Mouse (Mus musculus) G1E (cell line): ENCODE results near the gene H2-DMa. TPM values are rescaled to one million over a fixed set of nuclear protein-coding genes. Genes with fewer than 3 reads are reported as not detected.

Experiments used
- ATAC-seq: 2 replicates; pipeline ENCODE4 v1.8.0; 2016; ENCODE audit warnings: mild to moderate bottlenecking; ENCODE audit not compliant: insufficient number of reproducible peaks, poor library complexity, low FRiP score, severe bottlenecking; ENCODE audit errors: extremely low read depth
- DNase-seq: peaks from one replicate; pipeline ENCODE4 v3.0.0; 2012; ENCODE audit warnings: low spot score
- H3K27me3 ChIP-seq: 2 replicates; pipeline ENCODE4 v1.6.1; 2012; ENCODE audit warnings: mild to moderate bottlenecking, low read length, inconsistent platforms; ENCODE audit not compliant: insufficient read depth
- H3K36me3 ChIP-seq: replicated peaks from 2 replicates; pipeline ENCODE3; 2012; ENCODE audit warnings: mild to moderate bottlenecking, inconsistent platforms
- H3K4me1 ChIP-seq: 2 replicates; pipeline ENCODE4 v1.6.1; 2012; ENCODE audit warnings: low read depth, low read length, inconsistent platforms, mixed read lengths; ENCODE audit not compliant: insufficient read depth
- H3K4me3 ChIP-seq: 2 replicates; pipeline ENCODE4 v1.5.1; 2012; ENCODE audit warnings: low read depth, mild to moderate bottlenecking, inconsistent platforms, low read length, moderate library complexity, mixed read lengths
- H3K9me3 ChIP-seq: replicated peaks from 2 replicates; pipeline ENCODE4 v1.6.1; 2012; ENCODE audit warnings: inconsistent platforms
- CTCF ChIP-seq: IDR thresholded peaks from 2 replicates; pipeline ENCODE4 v1.5.1; 2012; ENCODE audit warnings: low read depth, low read length, inconsistent platforms, mixed read lengths
- GATA1 ChIP-seq: IDR thresholded peaks from 2 replicates; pipeline ENCODE4 v1.6.1; 2012; ENCODE audit warnings: borderline replicate concordance, low read length, inconsistent platforms, mixed read lengths
- GATA2 ChIP-seq: IDR thresholded peaks from 2 replicates; pipeline ENCODE4 v1.6.1; 2012; ENCODE audit warnings: low read depth, low read length, inconsistent platforms, borderline replicate concordance
- POLR2AphosphoS5 ChIP-seq: IDR thresholded peaks from 2 replicates; pipeline ENCODE4 v1.6.1; 2012; ENCODE audit warnings: low read depth, low read length, inconsistent platforms; ENCODE audit not compliant: insufficient replicate concordance
- TAL1 ChIP-seq: conservative IDR thresholded peaks from 2 replicates; pipeline ENCODE4 v1.6.1; 2012; ENCODE audit warnings: low read depth, low read length, inconsistent platforms, mixed read lengths
- polyA plus RNA-seq: library from polyadenylated mRNA; stranded (reverse); fragments of >175 nt; gene quantifications from 2 replicates; pipeline ENCODE4 v1.2.3, GENCODE M21; 2012
- total RNA-seq, 2 experiments: library from RNA; stranded (forward) in 1 of 2; stranded (reverse) in 1 of 2; fragments of 200-1000 nt in 1 of 2; fragments of >200 nt in 1 of 2; fragmentation: Nextera tagmentation in 1 of 2; gene quantifications; 2 replicates each; pipeline ENCODE4 v1.2.3; 2014 to 2017

Gene H2-DMa
- total and polyA plus RNA-seq, 3 experiments, result 1.3 to 16.1 (median 2.8) TPM

DNA sequence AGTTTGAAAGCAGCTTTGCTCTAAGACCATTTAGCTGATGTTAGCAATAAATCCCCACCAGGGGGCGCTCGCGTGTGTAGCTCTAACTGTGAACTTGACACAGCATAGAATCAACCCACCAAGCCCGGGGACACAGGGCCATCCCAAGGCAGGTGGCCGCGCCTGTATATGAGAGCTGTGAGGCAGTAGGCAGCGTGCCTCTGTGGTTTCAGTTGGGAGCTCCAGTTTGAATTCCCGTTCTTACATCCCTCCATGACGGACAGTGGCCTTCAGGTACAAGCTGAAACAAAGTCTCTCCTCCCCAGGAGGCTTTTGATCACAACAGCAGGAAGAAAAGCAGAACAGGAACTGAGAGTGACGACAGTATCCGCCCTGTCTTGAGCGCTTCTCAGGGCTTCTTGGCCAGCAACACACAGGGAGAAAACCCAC is 17.7 kb upstream of the H2-DMa start:
- H3K36me3 ChIP-seq, result no peaks in the 10 kb centered on the region
- peak; percentile 54 for ATAC-seq
- peak overlapping the region; percentile 63 for H3K4me3 ChIP-seq
- no peak for TF ChIP-seq TAL1
- TF ChIP-seq CTCF, result peak; percentile 64
- peak; percentile 75 for DNase-seq
- H3K4me1 ChIP-seq, result peaks cover 32% of the 10 kb centered on the region
- H3K27me3 ChIP-seq, result peaks cover 19% of the 10 kb centered on the region
- 0 out of 2 replicates have a peak, but pooled peaks cover 2% of the 10 kb centered on the region for H3K9me3 ChIP-seq

DNA sequence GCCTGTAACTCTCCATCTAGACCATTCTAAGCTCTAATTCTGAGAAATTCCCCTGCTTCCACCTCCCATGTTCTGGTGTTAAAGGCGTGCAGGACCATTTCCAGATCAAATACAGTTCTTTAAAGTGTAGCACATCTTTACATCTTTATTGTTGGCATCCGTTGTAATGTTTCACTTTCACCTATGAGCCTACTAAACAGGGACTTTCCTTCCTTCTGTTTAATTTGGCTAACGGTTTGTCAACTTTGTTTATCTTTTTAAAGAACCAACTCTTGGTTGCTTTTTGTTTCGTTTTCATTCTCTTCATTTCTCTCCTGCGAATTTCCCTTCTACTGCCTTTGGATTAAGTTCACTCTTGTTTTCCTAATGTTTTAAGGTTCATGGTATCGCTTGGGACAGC is 16.5 kb upstream of the H2-DMa start:
- ATAC-seq (no peak), DNase-seq (no peak)
- TF ChIP-seq TAL1, result no peak
- TF ChIP-seq GATA1, result no peak
- TF ChIP-seq GATA2, result no peak
- no peak for TF ChIP-seq CTCF
- no peak for TF ChIP-seq POLR2AphosphoS5

DNA sequence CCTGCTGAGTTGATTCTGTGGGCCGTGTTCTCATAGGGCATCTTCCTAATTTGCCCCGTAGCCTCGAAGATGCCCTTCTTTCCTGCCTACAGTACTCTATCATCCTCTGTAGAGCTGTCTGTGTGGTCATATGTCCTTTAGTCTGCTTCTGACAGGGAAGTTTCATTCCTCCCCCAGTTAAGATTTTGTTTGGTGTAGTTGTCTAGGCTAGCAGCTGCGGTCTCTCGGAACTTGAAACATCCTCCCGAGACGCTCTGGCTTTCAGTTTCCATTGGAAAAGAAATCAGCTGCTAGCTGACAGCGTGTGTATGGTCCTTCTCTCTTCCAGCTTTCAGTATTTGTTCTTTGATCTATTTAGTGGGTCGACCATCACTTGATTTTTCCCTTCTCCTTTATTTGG is 14.5 kb upstream of the H2-DMa start:
- Histone ChIP-seq H3K4me1 (peaks cover 31% of the 10 kb centered on the region), H3K4me3 (no peak overlapping the region), H3K27me3 (peaks cover 7% of the 10 kb centered on the region), H3K36me3 (peaks cover 22% of the 10 kb centered on the region), H3K9me3 (0 out of 2 replicates have a peak, but pooled peaks cover 2% of the 10 kb centered on the region)
- TF ChIP-seq TAL1 (no peak), GATA2 (no peak), GATA1 (no peak), POLR2AphosphoS5 (no peak), CTCF (no peak)
- DNase-seq (no peak), ATAC-seq (no peak)

More for the DNA sequence above, 16.5 kb upstream of the H2-DMa start:
- Histone ChIP-seq H3K4me1 (peaks cover 32% of the 10 kb centered on the region), H3K9me3 (0 out of 2 replicates have a peak, but pooled peaks cover 2% of the 10 kb centered on the region), H3K4me3 (no peak overlapping the region; the same call in 1 of the 2 replicates), H3K36me3 (peaks cover 7% of the 10 kb centered on the region), H3K27me3 (peaks cover 14% of the 10 kb centered on the region)

DNA sequence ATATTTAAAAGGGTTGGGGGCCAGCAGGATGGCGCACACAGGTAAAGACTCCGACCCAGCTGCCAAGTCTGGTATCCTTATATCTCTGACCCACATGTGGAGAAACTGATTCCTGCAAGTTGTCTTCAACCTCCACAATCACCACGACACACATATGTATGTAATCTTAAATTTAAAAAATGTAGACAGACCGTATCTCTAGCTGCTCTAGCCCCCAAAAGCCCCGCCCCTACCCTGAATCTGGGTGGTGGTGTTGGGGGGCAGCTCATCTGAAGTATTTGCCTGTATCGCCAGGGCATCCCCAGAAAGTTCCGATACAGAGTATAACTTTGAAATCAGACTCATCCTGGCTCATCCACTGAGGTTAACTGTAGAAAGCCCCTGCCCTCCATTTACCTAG is 12.8 kb upstream of the H2-DMa start:
- no peaks in the 10 kb centered on the region for H3K27me3 ChIP-seq
- 0 out of 2 replicates have a peak, but pooled peaks cover 2% of the 10 kb centered on the region for H3K9me3 ChIP-seq
- DNase-seq, result no peak
- peaks cover 33% of the 10 kb centered on the region for H3K4me1 ChIP-seq
- no peak for ATAC-seq
- H3K4me3 ChIP-seq, result no peak overlapping the region
- H3K36me3 ChIP-seq, result peaks cover 40% of the 10 kb centered on the region
- TF ChIP-seq GATA1 (no peak), POLR2AphosphoS5 (no peak), TAL1 (no peak), CTCF (no peak), GATA2 (no peak)

DNA sequence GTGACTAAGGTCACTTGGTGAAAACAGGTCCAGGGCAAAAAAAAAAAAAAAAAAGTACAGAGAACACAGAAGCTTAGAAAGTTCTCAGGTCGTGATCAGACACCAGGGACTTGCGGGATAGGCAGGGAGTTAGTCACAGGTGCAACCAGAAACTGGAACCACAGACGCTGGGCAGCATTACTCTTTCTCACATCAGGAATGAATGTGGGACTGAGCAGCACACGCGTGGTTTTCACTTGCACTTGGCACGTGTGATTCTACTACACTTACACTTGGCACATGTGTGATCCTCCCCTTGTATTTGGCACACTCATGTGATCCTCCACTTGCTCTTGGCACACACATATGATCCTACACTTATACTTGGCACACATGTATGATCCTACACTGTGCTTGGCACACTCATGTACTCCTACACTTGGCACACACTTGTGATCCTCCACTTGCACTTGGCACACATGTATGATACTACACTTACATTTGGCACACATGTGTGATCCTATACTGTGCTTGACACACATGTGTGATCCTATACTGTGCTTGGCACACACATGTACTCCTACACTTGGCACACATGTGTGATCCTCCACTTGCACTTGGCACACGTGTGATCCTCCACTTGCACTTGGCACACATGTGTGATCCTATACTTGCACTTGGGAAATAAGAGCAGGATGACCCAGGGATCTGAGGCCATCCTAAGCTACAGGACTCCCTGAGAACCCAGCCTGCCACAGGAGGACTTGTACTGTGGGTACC is 12.1 kb upstream of the H2-DMa start:
- 0 out of 2 replicates have a peak, but pooled peaks cover 2% of the 10 kb centered on the region for H3K9me3 ChIP-seq
- TF ChIP-seq POLR2AphosphoS5 (peak; percentile 78; the same call in 1 of the 2 replicates), CTCF (no peak)
- DNase-seq, result no peak
- H3K27me3 ChIP-seq, result no peaks in the 10 kb centered on the region
- H3K36me3 ChIP-seq, result peaks cover 47% of the 10 kb centered on the region
- no peak for ATAC-seq
- H3K4me3 ChIP-seq, result no peak overlapping the region
- peaks cover 31% of the 10 kb centered on the region for H3K4me1 ChIP-seq

DNA sequence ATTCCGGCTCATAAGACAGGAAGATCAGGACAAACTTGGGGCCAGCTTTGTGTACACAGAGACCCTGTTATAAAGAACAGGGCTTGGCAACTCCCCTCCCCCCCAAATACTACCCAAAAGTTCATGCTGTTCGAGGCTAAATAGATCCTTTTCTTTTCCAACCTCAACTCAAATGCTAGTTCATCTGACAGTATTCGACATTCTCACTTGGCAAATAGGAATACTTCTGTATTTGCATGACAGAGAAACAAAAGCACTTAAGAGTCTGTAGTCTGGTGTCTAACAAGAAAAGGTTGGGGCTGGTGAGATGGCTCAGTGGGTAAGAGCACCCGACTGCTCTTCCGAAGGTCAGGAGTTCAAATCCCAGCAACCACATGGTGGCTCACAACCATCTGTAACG is 10.9 kb upstream of the H2-DMa start:
- no peak for DNase-seq
- Histone ChIP-seq H3K36me3 (peaks cover 59% of the 10 kb centered on the region), H3K4me1 (peaks cover 31% of the 10 kb centered on the region), H3K27me3 (no peaks in the 10 kb centered on the region), H3K4me3 (no peak overlapping the region), H3K9me3 (0 out of 2 replicates have a peak, but pooled peaks cover 2% of the 10 kb centered on the region)
- ATAC-seq, result no peak
- no peak for TF ChIP-seq POLR2AphosphoS5
